Mouse (Mus musculus) v-Abl transformed pro-B cells (cell line): Measurements from ENCODE around the gene Klhl5.

Experiments
- in situ Hi-C, 2 experiments: fragments of 400-800 bp; cut with MboI; formaldehyde crosslinking; loops; one replicate each; pipeline ENCODE4 v1.15.1; 2025; ENCODE audit not compliant: unreplicated experiment in 2 of 2

Klhl5 gene

DNA sequence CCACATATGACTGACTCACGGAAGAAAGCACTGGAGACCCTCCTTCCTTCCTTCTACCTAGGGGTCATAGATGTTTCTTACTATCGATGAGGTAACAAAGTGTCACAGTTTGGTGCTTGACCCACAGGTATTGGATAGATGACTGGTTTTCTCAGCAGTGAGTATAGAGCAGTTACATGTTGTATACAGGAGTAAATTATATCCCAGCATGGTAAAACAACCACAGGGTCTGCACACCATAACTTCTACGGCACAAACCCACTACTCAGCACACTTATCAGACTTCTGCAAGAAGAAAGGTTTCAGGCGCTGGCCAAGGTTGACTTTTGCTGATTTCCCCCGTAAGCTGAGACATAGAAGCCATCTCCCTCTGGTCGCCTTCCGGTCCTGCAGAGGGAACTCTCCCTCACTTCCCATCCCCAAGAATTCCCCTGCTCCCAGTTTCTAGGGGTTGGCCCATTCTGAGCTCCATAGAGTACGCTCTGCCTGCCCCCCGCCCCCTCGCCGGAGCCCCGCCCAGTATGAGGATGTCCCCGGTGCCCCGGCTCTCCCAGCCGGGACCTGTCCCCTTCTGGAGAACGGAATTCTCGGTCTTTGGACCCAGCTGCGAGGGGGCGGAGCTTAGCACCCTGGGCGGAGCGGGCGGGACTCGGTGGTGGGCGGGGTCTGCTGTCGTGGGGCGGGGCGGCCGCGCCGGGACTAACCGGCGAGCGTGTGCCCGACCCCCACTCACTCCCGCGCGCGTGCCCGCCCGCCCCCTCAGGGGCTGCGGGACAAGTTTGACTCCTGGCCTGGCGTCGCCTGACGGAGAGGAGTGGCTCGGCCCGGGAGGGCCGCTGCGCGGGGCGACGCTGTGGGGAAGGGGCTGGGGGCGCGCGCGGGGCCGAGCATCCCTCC, at the start of gene Klhl5:
Klhl5 (plus strand) TSS at position 664 of the 897 bp plus-strand sequence.
- in situ Hi-C loops, result no loop called here

- in situ Hi-C loops, result no loop called here
Observed at GRCm38 (mm10) chr5:65057596-65057995, 49.7 kb upstream of the Klhl5 start.

DNA sequence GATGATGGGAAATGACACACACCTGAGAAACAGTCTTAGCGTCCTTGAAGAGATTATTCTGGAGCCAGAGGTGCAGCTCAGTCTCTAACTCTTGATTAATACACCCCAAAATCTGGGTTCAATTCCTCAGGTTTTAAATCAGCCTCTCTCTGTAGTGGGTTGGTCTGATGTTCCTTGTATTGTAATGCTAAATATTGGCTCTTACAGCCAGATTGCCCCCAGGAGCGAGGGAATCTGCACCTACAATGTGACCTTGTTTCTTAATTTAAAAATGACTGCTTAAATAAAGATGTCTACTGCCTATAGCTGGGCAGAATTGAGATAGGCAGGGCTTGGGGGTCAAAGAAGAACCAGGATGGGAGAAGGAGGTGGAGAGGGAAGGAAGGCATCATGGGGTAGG, 47.5 kb upstream of the Klhl5 start:
- in situ Hi-C loops, result no loop called here

GRCm38 (mm10) chr5:65062236-65062635, 45.1 kb upstream of the Klhl5 start:
- in situ Hi-C loops, result no loop called here

DNA sequence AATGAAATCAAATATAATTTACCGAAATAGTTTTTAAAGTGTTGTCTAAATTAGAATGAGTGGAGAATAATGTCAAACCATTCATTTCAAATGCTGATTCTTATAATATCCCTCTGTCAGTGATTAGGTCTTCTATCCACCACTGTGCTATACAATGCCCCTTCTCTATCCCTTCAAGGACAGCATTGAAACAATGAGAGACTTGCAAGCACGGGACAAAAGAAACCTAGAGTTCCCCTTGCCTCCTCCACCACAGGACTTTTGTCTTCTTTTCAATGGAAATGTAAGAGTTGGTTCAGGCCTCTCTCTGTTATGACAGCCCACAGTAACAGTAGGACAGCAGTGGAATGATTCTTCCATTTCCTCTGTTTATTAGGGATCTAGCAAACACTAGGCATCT, 44.1 kb upstream of the Klhl5 start:
- in situ Hi-C loops, result no loop called here

DNA sequence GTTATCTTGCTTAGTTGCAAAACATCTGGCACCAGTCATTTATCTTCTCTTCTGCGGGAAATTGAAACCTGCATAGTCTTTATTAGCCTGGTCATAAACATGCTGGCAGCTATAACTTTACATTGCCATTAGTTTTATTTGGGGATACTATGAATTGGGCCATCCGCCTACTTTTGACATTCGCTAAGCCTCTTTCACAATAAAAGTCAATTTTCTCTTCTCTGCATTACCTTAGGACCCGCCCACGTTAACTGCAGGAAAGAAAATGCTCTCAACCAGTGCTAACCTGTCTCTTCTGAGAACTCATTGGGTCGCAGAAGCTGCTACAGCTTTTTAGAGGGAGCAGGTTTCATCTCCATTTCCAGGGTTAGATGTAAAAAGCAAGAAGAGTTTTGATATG, 39.2 kb upstream of the Klhl5 start:
- in situ Hi-C loops, result no loop called here

DNA sequence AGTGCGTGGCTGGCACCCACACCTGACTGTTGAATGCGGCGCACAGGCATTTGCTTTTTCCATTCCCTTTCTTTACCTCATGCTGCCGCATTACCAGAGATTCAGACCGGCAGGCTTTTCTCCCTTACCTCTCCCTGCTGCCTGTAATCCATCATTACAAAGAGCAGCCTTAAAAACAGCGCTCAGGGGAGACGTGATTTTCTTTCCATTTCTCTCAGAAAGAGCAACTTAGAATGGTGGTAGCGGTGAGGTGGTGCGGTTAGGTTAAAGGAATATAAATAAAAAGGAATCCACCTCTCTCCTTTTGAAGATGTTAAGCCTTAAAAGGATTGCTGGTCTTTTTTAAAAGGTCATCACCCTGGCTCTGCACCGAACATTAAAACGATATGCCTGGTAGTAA, 37.5 kb upstream of the Klhl5 start:
- in situ Hi-C loops, result no loop called here

DNA sequence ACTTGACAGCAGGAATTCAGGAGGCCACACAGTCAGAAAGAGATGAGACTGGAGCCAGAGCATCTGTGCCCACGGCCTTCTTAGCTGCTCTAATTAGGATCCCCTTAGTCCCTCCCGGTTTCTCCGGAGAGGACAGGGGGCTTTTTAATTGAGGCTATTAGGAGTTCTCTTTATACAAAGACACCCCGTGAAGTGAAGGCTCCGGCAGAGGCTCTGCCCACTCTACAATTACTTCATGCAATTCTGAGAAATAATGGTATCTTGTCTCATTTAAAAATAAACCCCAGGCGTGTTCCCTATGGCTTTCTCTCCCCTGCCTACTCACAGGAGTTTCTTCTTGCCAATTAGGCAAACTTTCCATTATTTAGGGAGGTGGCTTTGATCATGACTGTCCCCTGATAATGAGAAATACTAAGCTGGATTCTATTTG, 35.6 kb upstream of the Klhl5 start:
- in situ Hi-C loops, result no loop called here

DNA sequence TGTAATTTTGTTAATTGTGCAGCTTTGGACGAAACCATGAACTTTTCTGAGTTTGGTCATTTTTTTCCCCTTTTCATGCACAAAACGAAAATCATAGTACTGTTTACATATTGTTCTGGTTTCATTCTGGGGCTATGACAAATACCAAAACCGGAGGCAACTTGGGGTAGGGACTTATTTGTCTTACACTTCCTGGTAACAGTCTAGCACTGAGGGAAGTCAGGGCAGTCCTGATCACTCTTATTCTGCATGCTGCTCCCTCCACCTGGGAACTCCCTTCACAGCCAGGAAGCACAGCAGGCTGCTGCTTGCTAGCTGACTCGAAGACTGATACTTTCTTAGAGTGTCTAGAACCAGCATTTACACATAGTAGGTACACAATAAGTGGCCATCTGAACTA, 34.1 kb upstream of the Klhl5 start:
- in situ Hi-C loops, result no loop called here

GRCm38 (mm10) chr5:65074693-65075092, 32.6 kb upstream of the Klhl5 start:
- in situ Hi-C loops, result no loop called here

DNA sequence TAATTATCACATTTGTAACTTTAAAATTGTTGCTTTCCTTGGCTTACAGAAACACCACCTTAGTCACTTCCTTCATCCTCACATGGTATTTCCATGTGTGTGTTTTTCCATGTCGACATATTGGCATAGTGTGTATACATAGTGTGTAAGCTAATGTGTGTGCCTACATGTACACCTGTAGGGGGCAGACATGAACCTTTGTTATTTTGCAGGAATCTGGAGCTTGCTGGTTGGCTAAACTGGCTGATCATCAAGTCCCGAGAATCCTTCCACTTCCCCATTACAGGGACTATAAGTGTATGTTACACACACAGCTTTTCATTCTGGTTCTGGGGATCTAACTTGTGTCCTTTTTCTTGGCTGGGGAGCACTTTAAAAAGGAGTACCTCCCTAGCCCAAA, 31.3 kb upstream of the Klhl5 start:
- in situ Hi-C loops, result no loop called here

DNA sequence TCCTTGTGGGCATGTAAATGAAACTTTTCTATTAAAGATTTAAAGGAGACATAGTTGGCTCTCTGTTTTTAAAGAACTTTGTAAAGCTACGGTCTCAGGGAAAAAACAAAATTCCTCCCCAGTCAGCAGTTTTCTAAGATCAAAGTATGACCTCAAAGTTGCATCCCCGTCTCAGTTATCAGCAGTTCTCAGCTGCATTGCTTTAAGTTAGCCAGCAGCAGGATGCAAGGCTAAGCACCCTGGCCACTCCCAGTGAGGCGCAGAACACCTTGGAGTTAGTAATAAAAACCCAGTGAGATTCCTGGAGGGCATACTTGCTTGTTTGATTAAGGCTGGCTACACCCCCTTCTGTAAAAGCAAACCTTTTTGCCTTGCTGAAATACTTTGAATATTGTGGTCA, 30.6 kb upstream of the Klhl5 start:
- in situ Hi-C loops, result no loop called here

- in situ Hi-C loops, result no loop called here
Observed at GRCm38 (mm10) chr5:65078081-65078480, 29.3 kb upstream of the Klhl5 start.

DNA sequence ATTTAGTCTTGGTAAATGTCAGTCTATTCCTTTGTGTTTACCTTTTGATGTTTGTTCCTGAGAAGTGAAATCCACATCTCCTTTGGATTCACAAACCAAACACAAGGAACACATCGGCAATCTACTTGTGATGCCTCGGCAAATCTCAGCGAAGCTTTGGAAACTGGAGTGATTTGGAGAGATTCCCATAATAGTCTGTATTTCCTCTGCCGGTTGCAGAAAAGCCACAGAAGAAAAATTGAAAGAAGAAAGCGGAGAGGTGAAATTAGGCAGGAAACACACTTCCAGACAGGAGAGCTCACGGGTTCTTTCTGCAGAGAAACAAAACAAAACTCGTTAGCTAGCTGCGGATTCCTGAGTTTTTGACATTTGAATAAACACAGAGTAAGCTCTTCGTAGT, 27.5 kb upstream of the Klhl5 start:
- in situ Hi-C loops, result no loop called here

DNA sequence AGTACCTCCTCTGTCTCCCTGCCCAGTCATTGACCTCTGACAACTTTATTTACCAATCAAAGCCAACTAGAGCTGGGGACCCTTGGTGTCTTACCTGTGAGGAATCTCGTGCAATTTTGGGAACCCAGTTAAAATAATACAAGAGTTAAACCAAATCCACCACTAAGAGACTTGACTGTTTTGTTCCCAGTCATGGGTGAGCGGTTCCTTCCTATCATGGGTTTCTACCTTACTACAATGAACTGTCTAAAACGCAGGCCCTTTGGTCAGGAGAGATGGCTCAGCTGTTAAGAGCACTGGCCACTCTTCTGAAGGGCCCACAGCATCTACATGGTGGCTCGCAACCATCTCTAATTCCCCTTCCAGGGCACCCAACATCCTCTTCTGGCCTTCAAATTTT, 25.5 kb upstream of the Klhl5 start:
- in situ Hi-C loops, result no loop called here

DNA sequence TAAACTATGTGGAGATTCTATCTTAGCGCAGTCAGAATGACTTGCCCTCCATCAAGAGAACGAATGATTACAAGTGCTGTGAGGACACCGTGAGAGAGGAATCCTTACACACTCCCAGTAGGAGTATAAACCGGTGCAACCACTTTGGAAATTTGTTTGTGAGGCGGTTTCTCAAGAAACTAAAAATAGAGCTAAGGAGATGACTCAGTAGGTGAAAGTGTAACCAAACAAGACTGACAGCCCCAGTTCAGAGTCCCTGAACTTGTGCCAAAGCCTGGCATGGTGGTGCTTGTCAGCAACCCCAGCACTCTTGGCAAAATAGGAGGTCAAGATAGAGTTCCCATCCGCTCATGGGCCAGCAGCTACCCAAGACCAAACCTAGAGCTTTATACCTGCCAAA, 20.8 kb upstream of the Klhl5 start:
- in situ Hi-C loops, result no loop called here

GRCm38 (mm10) chr5:65089707-65090106, 17.6 kb upstream of the Klhl5 start:
- in situ Hi-C loops, result no loop called here

GRCm38 (mm10) chr5:65091184-65091858, 16.0 kb upstream of the Klhl5 start:
- in situ Hi-C loops, result no loop called here

GRCm38 (mm10) chr5:65091921-65092320, 15.4 kb upstream of the Klhl5 start, which contains the start of gene Tmem156:
Gene Tmem156, minus strand, starts transcription at chr5:65092132.
- in situ Hi-C loops, result no loop called here

DNA sequence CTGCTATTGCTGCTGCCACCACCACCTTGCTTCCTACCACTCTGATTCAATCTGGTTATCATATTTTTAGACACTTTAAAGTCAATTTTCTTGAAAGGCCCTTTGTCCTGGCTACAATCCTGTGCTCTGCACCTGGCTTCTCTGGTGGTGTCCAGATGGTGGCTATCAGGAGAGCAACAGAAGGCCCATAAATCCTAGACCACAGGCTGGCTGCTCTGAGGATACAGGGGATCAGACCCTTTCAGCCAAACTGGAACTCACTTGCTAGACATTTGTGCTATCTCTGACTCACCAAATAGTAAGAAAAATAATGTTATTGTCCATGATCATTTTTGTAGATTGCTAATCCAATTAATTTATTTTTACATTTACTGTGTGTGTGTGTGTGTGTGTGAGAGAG, 13.6 kb upstream of the Klhl5 start:
- in situ Hi-C loops, result no loop called here

DNA sequence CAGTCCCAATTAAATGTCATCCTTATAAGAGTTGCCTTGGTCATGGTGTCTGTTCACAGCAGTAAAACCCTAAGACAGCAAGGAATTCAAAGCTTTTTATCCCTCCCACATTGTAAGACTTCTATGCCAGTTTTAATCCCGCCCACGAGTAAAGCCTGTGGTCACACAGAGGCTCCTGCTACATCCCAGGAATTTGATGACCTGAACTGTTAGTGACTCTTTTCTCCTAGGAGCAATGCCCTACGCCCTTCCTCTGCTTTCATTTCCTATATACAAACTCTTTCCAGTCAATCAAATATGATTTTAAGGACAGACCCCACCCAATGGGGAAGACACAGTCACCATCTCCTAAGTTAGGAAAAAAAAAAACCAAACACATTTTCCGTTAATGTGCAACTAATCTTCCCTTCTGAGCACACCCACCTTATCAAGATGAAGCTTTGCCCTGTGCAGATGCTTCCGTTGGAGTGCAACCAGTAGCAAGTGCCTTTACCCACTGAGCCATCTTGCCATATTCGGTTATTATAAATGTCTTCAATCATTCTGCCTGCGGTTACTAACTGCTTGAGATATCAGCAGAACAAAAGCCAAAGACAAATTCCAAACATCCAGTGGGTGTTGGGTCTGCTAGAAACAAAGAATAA, 12.3 kb upstream of the Klhl5 start:
- in situ Hi-C loops, result no loop called here
